8 mouse cellular contexts compared by ENCODE assay signal in the genomic region with DNA sequence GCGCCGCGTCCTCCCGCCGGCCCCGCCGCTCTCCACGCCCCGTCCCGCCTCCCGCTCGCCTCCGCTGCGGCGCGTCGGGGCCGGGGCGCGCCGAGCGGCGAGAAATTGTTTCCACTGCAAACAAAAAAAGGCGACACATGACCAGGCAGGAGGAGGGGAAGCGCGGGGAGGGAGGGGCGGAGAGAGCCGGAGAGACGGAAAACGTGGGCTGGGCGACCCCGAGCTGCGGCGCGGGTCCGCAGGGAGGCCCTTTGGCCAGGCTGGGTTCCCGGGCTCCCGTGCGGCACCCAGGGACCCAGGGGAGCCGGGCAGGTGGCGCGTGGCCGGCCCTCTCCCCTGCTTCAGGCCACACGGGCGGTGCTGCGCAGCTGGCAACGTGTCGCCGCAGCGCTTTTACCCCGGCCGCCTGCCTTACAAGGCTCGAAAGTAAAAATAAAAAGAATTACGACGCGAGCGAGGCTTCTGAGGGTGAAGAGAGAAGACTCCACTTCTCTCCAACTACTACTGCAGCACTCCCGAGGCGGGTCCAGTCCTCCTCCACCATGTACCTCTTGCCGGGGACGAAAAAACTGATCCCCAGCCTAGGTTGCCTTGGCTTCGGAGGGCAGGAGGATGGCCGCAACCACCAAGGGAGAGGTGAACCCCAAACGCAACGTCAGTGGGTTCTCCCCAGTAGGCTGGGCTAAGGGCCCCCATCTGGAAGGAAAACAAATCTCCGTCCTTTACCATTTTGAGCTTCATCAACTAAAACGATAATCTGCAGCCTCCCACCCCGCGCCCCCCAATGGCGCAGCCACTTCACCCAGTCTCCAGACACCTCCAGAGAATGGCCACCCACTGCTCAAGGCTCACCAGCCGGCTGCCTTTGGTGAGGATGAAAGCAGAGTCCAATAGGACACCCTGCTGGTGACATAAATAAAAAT.
A peak's percentile ranks its signal among the peaks of the same experiment; 100 is the strongest.
DNase-seq lines count a peak whose midpoint lies in the region; ATAC-seq lines count a peak whose summit lies in the region.

No protein-coding gene starts in this region.

- H3K4me3 ChIP-seq in hindbrain, embryonic 14.5 days (replicated peaks; ENCODE audit: low read length) = peak overlapping the region; percentile 95

- H3K9ac ChIP-seq in hindbrain, embryonic 14.5 days = peak overlapping the region; percentile 84

- ATAC-seq in hindbrain, embryonic 14.5 days (ENCODE audit: low FRiP score) = peak; percentile 84

- H3K27ac ChIP-seq in hindbrain, embryonic 14.5 days = peak overlapping the region; percentile 88

- DNase-seq in NIH3T3 (ENCODE audit: low read depth) = peak; percentile 92
- DNase-seq in cerebellum, postnatal 14 days = peak; percentile 84 to 85
- peak; percentile 60 to 62 for DNase-seq in frontal cortex, postnatal 25 days (ENCODE audit: low spot score in 2 of 2)
- DNase-seq in hindbrain, embryonic 14.5 days (ENCODE audit: low spot score) = peak; percentile 85
- DNase-seq in layer of hippocampus, postnatal 36 days = peak; percentile 77 to 80
- peak; percentile 94 for DNase-seq in lung, postnatal 36 days
- peak; percentile 90 for DNase-seq in retina, embryonic 14.5 days (ENCODE audit: low spot score)
- DNase-seq in thymus, postnatal 36 days = peak; percentile 80 to 87

- no peaks in the 10 kb centered on the region; the same call in 1 of the 2 replicates for H3K36me3 ChIP-seq in hindbrain, embryonic 14.5 days (replicated peaks; ENCODE audit: control insufficient read depth, insufficient read depth)

- H3K4me2 ChIP-seq in hindbrain, embryonic 14.5 days (replicated peaks) = peak overlapping the region; percentile 67

- H3K27me3 ChIP-seq in hindbrain, embryonic 14.5 days (ENCODE audit: control insufficient read depth, insufficient read depth, low read length) = no peaks in the 10 kb centered on the region

- H3K9me3 ChIP-seq in hindbrain, embryonic 14.5 days (ENCODE audit: control insufficient read depth, low read length) = no peaks in the 10 kb centered on the region

- peaks cover 9% of the 10 kb centered on the region for H3K4me1 ChIP-seq in hindbrain, embryonic 14.5 days (replicated peaks; ENCODE audit: control insufficient read depth, insufficient read depth, low read length)

- WGBS in hindbrain, embryonic 14.5 days = under 1% methylated on average over 70 of the region's 71 CpGs

Comparison
In these comparisons a context has a peak if more than half of its experiments do, and no peak if none do; other contexts are left out.
1. Peak in every context shown above with its lines: DNase-seq, ATAC-seq, H3K4me3 ChIP-seq and H3K27ac ChIP-seq.